Mouse (Mus musculus) heart, postnatal 10 days (tissue): ENCODE measurements around the gene Paxx. TPM values are rescaled to one million over a fixed set of nuclear protein-coding genes. Genes with fewer than 3 reads are reported as not detected.

ENCODE experiments used
- DNase-seq, 2 experiments: peaks; one replicate each; pipeline ENCODE4 v3.0.0; 2021
- intact Hi-C: fragments of 180-260 bp; cut with DNase I; formaldehyde crosslinking; loops from one replicate; pipeline ENCODE4 v1.15.1; 2025
- total RNA-seq, 2 experiments: library from RNA; stranded (reverse); gene quantifications; 2 replicates each; pipeline ENCODE4 v1.2.3; 2021

Gene Paxx
- total RNA-seq: 10 to 100 TPM; 33.3 to 39.5 TPM

GRCm38 (mm10) chr2:25460551-25461309 is at the start of gene Paxx:
Gene Paxx, minus strand, starts transcription at chr2:25461094.
- intact Hi-C loops: loop anchor here (2.0 kb wide), 1 partner anchor 32 kb away; the partner anchor contains the start of gene Abca2
- DNase-seq: peak; percentile 94 to 96

- intact Hi-C loops: loop anchor here (1.0 kb wide), 1 partner anchor 40 kb away; no protein-coding TSS in a partner anchor
- peak in 1 of 2 experiments; percentile 12 for DNase-seq
Observed at GRCm38 (mm10) chr2:25509912-25510311, 49.0 kb upstream of the Paxx start.

GRCm38 (mm10) chr2:25506964-25507363 is 46.1 kb upstream of the Paxx start:
- intact Hi-C loops: no loop called here
- peak; percentile 23 to 27 for DNase-seq

GRCm38 (mm10) chr2:25505860-25506259 is 45.0 kb upstream of the Paxx start:
- DNase-seq: no peak
- intact Hi-C loops: no loop called here

- DNase-seq: no peak
- intact Hi-C loops: no loop called here
Observed at GRCm38 (mm10) chr2:25505000-25505399, 44.1 kb upstream of the Paxx start.

- intact Hi-C loops: no loop called here
- DNase-seq: no peak
Observed at GRCm38 (mm10) chr2:25504538-25504937, 43.6 kb upstream of the Paxx start.

- DNase-seq: no peak
- intact Hi-C loops: no loop called here
Observed at GRCm38 (mm10) chr2:25502726-25503125, 41.8 kb upstream of the Paxx start.

GRCm38 (mm10) chr2:25501593-25502486 is 40.9 kb upstream of the Paxx start, which contains the start of gene C8g:
Gene C8g, minus strand, starts transcription at chr2:25501719.
- intact Hi-C loops: no loop called here
- DNase-seq: peak in 1 of 2 experiments; percentile 21

GRCm38 (mm10) chr2:25500576-25501405 is 39.9 kb upstream of the Paxx start, which contains the start of gene Fbxw5:
Gene Fbxw5, plus strand, starts transcription at chr2:25500750.
- intact Hi-C loops: no loop called here
- peak; percentile 87 to 90 for DNase-seq

GRCm38 (mm10) chr2:25500071-25500575 is 39.2 kb upstream of the Paxx start:
- intact Hi-C loops: no loop called here
- DNase-seq: peak in 1 of 2 experiments; percentile 18

GRCm38 (mm10) chr2:25498622-25499478 is 38.0 kb upstream of the Paxx start:
- intact Hi-C loops: loop anchor here (5.0 kb wide), 1 partner anchor 72 kb away; the partner anchor contains the start of gene Abca2
- no peak for DNase-seq

GRCm38 (mm10) chr2:25497846-25498575 is 37.1 kb upstream of the Paxx start:
- intact Hi-C loops: loop anchor here (5.0 kb wide), 1 partner anchor 71 kb away; the partner anchor contains the start of gene Abca2

GRCm38 (mm10) chr2:25496462-25496861 is 35.6 kb upstream of the Paxx start:
- no peak for DNase-seq
- intact Hi-C loops: loop anchor here (5.0 kb wide), 1 partner anchor 69 kb away; the partner anchor contains the start of gene Abca2

More at GRCm38 (mm10) chr2:25497846-25498575, 37.1 kb upstream of the Paxx start:
- no peak for DNase-seq

- intact Hi-C loops: no loop called here
- DNase-seq: no peak
Observed at GRCm38 (mm10) chr2:25493476-25493961, 32.6 kb upstream of the Paxx start, which contains the start of gene Lcn12. Gene Lcn12, minus strand, starts transcription at chr2:25493911.

GRCm38 (mm10) chr2:25492988-25493387 is 32.1 kb upstream of the Paxx start:
- intact Hi-C loops: no loop called here
- no peak for DNase-seq

- DNase-seq: no peak
- intact Hi-C loops: no loop called here
Observed at GRCm38 (mm10) chr2:25488671-25489068, 27.8 kb upstream of the Paxx start.

- intact Hi-C loops: no loop called here
- DNase-seq: no peak
Observed at GRCm38 (mm10) chr2:25487965-25488670, 27.2 kb upstream of the Paxx start.
